Mouse (Mus musculus) midbrain, postnatal 0 days (tissue): ENCODE data around the gene Zfhx3. TPM values are rescaled to one million over a fixed set of nuclear protein-coding genes. Genes with fewer than 3 reads are reported as not detected.

Experiments
- ATAC-seq: fragments of 200-750 bp; cut with Nextera tagmentation; 2 replicates; pipeline ENCODE4 v1.8.0; 2017; ENCODE audit warnings: moderate number of reproducible peaks, mild to moderate bottlenecking, moderate TSS enrichment, moderate library complexity; ENCODE audit not compliant: low FRiP score
- DNase-seq: peaks from one replicate; pipeline ENCODE4 v3.0.0-alpha.2; 2015; ENCODE audit warnings: low spot score
- H3K27ac ChIP-seq: fragments of 300-500 bp; sonication (generic); 2 replicates; pipeline ENCODE4 v1.5.1; 2014; ENCODE audit warnings: low read depth, mild to moderate bottlenecking, low read length, mixed read lengths
- H3K27me3 ChIP-seq: fragments of 300-500 bp; sonication (generic); 2 replicates; pipeline ENCODE4 v1.6.1; 2014; ENCODE audit warnings: low read length, control low read depth, mixed read lengths; ENCODE audit not compliant: insufficient read depth
- H3K36me3 ChIP-seq: fragments of 300-500 bp; sonication (generic); 2 replicates; pipeline ENCODE4 v1.6.1; 2014; ENCODE audit warnings: low read length, control low read depth, mixed read lengths; ENCODE audit not compliant: insufficient read depth
- H3K4me1 ChIP-seq: fragments of 300-500 bp; sonication (generic); 2 replicates; pipeline ENCODE4 v1.6.1; 2014; ENCODE audit warnings: mild to moderate bottlenecking, control low read depth, antibody characterized with exemption, low read length, mixed read lengths; ENCODE audit not compliant: insufficient read depth
- H3K4me2 ChIP-seq: fragments of 300-500 bp; sonication (generic); 2 replicates; pipeline ENCODE4 v1.6.1; 2014; ENCODE audit warnings: low read depth, mild to moderate bottlenecking, low read length, mixed read lengths; ENCODE audit not compliant: poor library complexity, severe bottlenecking
- H3K4me3 ChIP-seq: fragments of 300-500 bp; sonication (generic); 2 replicates; pipeline ENCODE4 v1.5.1; 2014; ENCODE audit warnings: low read depth, mild to moderate bottlenecking, low read length, moderate library complexity
- H3K9ac ChIP-seq: fragments of 300-500 bp; sonication (generic); replicated peaks from 2 replicates; pipeline ENCODE4 v1.6.1; 2014; ENCODE audit warnings: mild to moderate bottlenecking, low read length, moderate library complexity, mixed read lengths; ENCODE audit not compliant: poor library complexity, severe bottlenecking
- H3K9me3 ChIP-seq: fragments of 300-500 bp; sonication (generic); 2 replicates; pipeline ENCODE4 v1.6.1; 2016; ENCODE audit warnings: low read length, control low read depth
- CTCF ChIP-seq: IDR thresholded peaks from 2 replicates; pipeline ENCODE4 v1.5.1; 2016; ENCODE audit warnings: antibody characterized with exemption, mild to moderate bottlenecking
- WGBS: fragments of 180-500 bp; shearing (Covaris S2); extraction: QIAGEN DNeasy Blood & Tissue Kit; methylation state at CpG from one replicate; pipeline ENCODE4 v1.1.7; 2014; 5-methylcytosine and 5-hydroxymethylcytosine counted together
- polyA plus RNA-seq: library from polyadenylated mRNA; unstranded; fragments of >200 nt; fragmentation: Nextera tagmentation; extraction: Ambion mirVana; gene quantifications from 2 replicates; pipeline ENCODE4 v1.2.1, GENCODE M21; 2015
- total RNA-seq: library from RNA; depleted of rRNA; stranded (reverse); fragments of >200 nt; gene quantifications from 2 replicates; pipeline ENCODE4 v1.2.3, GENCODE M21; 2014

Gene Zfhx3
- total and polyA plus RNA-seq, 2 experiments from 2014 or later: 33.1 to 44.5 TPM

DNA sequence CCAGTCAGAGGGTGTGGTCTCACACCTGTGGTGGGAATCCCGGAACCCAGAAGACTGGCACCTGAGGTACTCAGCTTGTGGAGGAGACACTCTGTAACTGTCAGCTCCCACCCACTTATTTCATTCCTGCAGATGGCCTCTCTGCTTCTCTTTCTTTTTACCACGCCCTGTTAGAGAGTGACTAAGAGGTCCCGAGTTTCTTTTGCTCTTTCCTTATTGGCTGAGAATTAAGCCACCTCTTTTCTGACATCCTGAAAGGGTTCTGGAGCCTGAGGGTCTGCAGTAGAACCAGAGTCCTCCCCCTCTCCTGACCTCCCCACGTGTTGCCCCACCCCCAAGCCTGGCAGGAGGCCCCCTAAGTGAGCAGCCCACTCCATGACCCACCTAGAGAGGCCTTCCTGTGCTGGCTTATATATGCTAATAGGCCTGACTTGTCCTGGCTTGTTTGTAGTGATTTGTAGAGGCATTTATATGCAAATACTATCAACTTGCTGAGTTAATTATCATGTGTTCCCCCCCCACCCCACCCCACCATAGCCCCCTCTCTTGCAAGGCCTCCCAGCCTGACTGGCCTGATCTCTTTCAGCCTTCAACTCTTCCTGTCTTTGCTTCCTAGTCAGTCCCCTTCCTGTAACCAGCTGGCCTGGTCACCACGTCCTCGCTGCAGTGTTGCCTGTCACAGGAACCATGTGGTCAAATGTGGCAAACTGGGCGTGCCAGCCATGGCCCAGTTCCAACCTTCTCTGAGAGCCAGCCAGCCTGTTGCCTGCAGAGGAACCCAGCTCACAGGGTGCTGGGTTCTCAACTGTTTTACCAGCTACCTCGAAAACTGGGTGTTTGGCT, 780.4 kb downstream of the Zfhx3 start:
- Histone ChIP-seq H3K9me3 (no peaks in the 10 kb centered on the region), H3K27ac (0 out of 2 replicates have a peak overlapping the region, but pooled peaks have one; percentile 12), H3K4me2 (peak overlapping the region; percentile 15; the same call in 1 of the 2 replicates), H3K9ac (no peak overlapping the region), H3K4me1 (peaks cover 13% of the 10 kb centered on the region; the same call in 1 of the 2 replicates), H3K36me3 (no peaks in the 10 kb centered on the region), H3K4me3 (no peak overlapping the region), H3K27me3 (no peaks in the 10 kb centered on the region)
- ATAC-seq (peak; percentile 62; the same call in 1 of the 2 replicates), DNase-seq (peak; percentile 68)
- WGBS: 22% methylated on average over 8 of the region's 8 CpGs
- TF ChIP-seq CTCF: no peak

DNA sequence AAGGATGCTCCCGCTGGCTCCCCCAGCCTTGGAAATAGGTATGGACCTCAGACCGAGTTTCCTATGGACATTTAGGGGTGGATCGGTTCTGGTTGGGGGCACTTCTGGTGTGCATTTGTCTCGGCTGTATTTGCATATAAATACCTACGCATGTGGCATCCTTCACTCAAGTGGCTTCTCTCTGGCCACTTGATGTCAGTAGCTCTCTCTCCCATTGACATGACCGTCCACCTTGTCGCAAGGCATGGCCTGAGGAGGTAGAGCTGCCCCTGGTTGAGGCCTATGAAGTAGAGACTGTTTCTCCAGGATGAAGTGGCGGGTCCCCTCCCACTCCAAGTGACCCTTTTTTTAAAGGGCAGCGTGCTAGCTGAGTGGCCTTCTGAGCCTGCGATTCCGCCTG, 781.2 kb downstream of the Zfhx3 start:
- no peak for ATAC-seq
- 35% methylated on average over 11 of the region's 11 CpGs for WGBS

DNA sequence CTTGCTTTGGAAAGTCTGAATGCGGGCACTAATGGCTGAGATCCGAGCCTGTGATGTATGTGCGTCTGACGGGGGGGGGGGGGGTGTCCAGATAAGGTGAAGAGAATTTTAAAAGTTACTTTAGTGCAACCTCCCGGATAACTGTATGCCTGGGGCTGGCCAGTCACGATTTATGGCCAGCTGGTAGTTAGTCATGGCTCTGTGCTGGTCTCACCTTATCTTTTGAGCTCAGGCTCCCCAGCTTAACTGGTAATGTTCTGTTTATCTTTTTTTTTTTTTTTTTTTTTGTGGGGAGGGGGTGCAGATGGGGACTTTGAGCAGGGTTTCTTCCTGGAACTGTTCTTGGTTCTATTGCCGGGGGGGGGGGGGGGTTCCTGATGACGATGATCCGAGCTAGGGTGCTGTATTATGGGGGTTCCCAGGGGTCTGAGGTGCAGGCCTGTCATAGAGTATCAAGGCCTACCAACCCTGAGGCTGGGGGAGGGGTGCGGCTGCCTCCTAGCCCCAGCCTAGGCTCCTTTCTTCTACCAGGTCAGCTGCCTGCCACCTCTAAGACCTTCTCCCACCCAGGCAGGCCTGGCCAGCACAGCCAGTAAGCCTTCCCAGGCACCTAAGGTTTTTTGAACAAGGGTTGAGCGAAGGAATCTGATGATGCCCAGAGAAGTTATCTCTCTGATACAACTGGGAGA, 782.5 kb downstream of the Zfhx3 start:
- H3K9me3 ChIP-seq: no peaks in the 10 kb centered on the region
- no peak overlapping the region for H3K4me3 ChIP-seq
- ATAC-seq: no peak
- whole genome bisulfite sequencing: 35% methylated on average over 10 of the region's 11 CpGs
- 0 out of 2 replicates have a peak overlapping the region, but pooled peaks have one; percentile 12 for H3K4me2 ChIP-seq
- no peak for TF ChIP-seq CTCF
- peaks cover 18% of the 10 kb centered on the region; the same call in 1 of the 2 replicates for H3K4me1 ChIP-seq
- H3K9ac ChIP-seq: no peak overlapping the region
- H3K27ac ChIP-seq: no peak overlapping the region
- no peaks in the 10 kb centered on the region for H3K36me3 ChIP-seq
- no peak for DNase-seq
- H3K27me3 ChIP-seq: no peaks in the 10 kb centered on the region

More for the DNA sequence above, 781.2 kb downstream of the Zfhx3 start:
- no peaks in the 10 kb centered on the region for H3K27me3 ChIP-seq
- H3K4me2 ChIP-seq: no peak overlapping the region
- H3K4me3 ChIP-seq: no peak overlapping the region
- H3K27ac ChIP-seq: no peak overlapping the region; the same call in 1 of the 2 replicates
- no peak for DNase-seq
- peaks cover 13% of the 10 kb centered on the region; the same call in 1 of the 2 replicates for H3K4me1 ChIP-seq
- H3K36me3 ChIP-seq: no peaks in the 10 kb centered on the region
- no peaks in the 10 kb centered on the region for H3K9me3 ChIP-seq
- TF ChIP-seq CTCF: peak; percentile 25; the same call in 1 of the 2 replicates
- H3K9ac ChIP-seq: no peak overlapping the region

DNA sequence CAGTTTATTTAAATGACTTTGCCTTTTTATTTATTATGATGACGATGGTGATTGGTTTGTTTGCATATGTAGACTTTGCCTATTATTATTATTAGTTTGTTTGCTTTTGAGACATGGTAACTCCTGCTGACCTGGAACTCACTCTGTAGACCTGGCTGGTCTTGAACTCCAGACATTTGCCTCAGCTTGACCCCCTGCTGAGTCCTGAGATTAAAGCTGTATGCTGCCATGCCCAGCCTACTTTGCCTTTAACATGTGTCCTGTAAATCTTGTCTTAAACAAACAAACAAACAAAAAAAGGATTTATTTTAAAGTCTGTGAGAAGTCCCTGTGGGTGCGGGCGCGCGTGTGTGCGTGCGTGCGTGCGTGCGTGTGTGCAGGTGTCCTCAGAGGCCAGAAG, 783.2 kb downstream of the Zfhx3 start:
- no peaks in the 10 kb centered on the region for H3K36me3 ChIP-seq
- H3K4me1 ChIP-seq: peaks cover 25% of the 10 kb centered on the region; the same call in 1 of the 2 replicates
- no peaks in the 10 kb centered on the region for H3K27me3 ChIP-seq
- DNase-seq (no peak), ATAC-seq (no peak)
- H3K9ac ChIP-seq: no peak overlapping the region
- H3K9me3 ChIP-seq: no peaks in the 10 kb centered on the region
- no peak for TF ChIP-seq CTCF
- WGBS: 56% methylated on average over 10 of the region's 10 CpGs
- no peak overlapping the region for H3K4me3 ChIP-seq
- H3K27ac ChIP-seq: no peak overlapping the region
- no peak overlapping the region for H3K4me2 ChIP-seq

DNA sequence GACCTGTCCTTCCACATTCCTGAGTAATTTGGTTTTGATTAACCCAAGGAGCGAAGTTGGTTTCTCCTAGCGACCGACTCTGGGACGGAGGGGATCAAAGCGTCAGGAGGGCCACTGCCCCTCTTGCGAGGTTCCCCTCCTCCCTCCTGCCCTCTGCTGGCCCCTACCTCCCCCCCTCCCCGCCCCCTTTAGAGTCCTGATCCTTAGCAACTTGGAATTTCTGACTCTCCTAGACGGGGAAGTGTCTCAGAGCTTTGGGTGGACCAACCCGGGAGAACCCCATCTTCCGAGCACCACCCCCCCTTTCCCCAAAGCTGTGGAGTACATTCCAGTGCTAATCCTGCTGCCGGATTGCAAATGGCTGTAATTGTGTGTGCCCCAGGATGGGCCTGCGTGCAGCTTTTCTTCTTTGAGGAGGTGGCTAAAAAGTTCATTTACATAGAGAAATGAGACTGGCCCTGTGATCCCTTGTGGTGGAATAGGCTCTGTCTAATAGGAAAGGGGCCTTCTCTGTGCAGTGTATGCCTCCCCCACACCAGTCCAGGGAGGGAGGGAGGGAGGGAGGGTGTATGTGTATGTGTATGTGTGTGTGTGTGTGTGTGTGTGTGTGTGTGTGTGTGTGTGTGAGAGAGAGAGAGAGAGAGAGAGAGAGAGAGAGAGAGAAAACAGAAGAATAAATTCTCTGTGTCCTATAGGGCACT, 784.2 kb downstream of the Zfhx3 start:
- ATAC-seq (no peak), DNase-seq (no peak)
- TF ChIP-seq CTCF: no peak
- H3K36me3 ChIP-seq: no peaks in the 10 kb centered on the region
- H3K27ac ChIP-seq: no peak overlapping the region
- H3K9ac ChIP-seq: no peak overlapping the region
- no peaks in the 10 kb centered on the region for H3K9me3 ChIP-seq
- H3K4me1 ChIP-seq: peaks cover 30% of the 10 kb centered on the region; the same call in 1 of the 2 replicates
- H3K27me3 ChIP-seq: no peaks in the 10 kb centered on the region
- peak overlapping the region; percentile 26; the same call in 1 of the 2 replicates for H3K4me2 ChIP-seq
- 13% methylated on average over 12 of the region's 12 CpGs for WGBS
- H3K4me3 ChIP-seq: no peak overlapping the region
